Mouse (Mus musculus) embryo, embryonic 9.5 days (tissue): ENCODE data around the gene Slc47a1.
"Not testable (repeated sequence)": the region's sequence is repeated elsewhere in the genome, so short reads cannot be mapped to it uniquely, and the experiment has no call there.

ENCODE experiments used
- DNase-seq: peaks from one replicate; pipeline ENCODE4 v3.0.0-alpha.2; 2017; ENCODE audit errors: extremely low spot score

The Slc47a1 gene

GRCm38 (mm10) chr11:61319233-61319922 lies 58.8 kb downstream of the Slc47a1 start:
- no peak for DNase-seq

GRCm38 (mm10) chr11:61316864-61317263 lies 61.3 kb downstream of the Slc47a1 start:
- no peak for DNase-seq

GRCm38 (mm10) chr11:61310321-61310720 lies 67.8 kb downstream of the Slc47a1 start:
- DNase-seq = no peak

- DNase-seq = no peak
These were observed 68.3 kb downstream of the Slc47a1 start for GRCm38 (mm10) chr11:61309831-61310230.

- no peak for DNase-seq
These were observed 70.3 kb downstream of the Slc47a1 start for GRCm38 (mm10) chr11:61307795-61308194.

GRCm38 (mm10) chr11:61305377-61305776 lies 72.8 kb downstream of the Slc47a1 start:
- no peak for DNase-seq

GRCm38 (mm10) chr11:61304535-61304934 lies 73.6 kb downstream of the Slc47a1 start:
- DNase-seq = not testable (repeated sequence)

- DNase-seq = peak; percentile 36
These were observed 77.3 kb downstream of the Slc47a1 start for GRCm38 (mm10) chr11:61300716-61301392.

GRCm38 (mm10) chr11:61300205-61300604 lies 77.9 kb downstream of the Slc47a1 start:
- DNase-seq = no peak

- no peak for DNase-seq
These were observed 80.2 kb downstream of the Slc47a1 start for GRCm38 (mm10) chr11:61297901-61298300.

GRCm38 (mm10) chr11:61297326-61297725 lies 80.8 kb downstream of the Slc47a1 start:
- DNase-seq = no peak

GRCm38 (mm10) chr11:61296556-61296955 lies 81.6 kb downstream of the Slc47a1 start:
- DNase-seq = no peak

- no peak for DNase-seq
These were observed 82.6 kb downstream of the Slc47a1 start for GRCm38 (mm10) chr11:61295556-61295955.

GRCm38 (mm10) chr11:61294431-61294830 lies 83.7 kb downstream of the Slc47a1 start:
- no peak for DNase-seq
